Mouse (Mus musculus): Measurements from ENCODE around the gene Artn. TPM values are rescaled to one million over a fixed set of nuclear protein-coding genes. Genes with fewer than 3 reads are reported as not detected.

The Artn gene
- polyA plus RNA-seq, 1 experiment from 2014 or later = 11.2 TPM

DNA sequence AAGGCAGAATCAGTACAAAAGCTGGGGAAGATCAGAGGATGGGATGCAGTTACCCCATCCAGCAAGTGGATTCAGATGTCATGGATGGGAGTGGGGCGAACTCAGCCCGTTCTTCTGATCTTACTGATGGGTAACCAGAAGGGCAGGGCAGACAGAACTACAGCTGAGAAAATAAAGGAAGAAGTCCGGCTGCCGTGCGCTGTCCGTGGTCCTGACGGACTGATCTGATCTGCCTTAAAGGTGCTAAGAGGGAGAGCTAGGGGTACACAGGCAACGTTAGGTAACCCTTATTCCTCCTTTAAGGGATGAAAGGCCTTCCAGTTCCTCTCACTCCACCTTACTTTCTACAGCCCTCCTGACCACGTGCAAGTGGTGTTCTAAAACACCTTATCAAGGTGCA lies 36.2 kb downstream of the Artn start:
- no peak overlapping the region for H3K9ac ChIP-seq (ENCODE audit: low read length)
- ATAC-seq (ENCODE audit: insufficient number of reproducible peaks, low FRiP score, low TSS enrichment, low read depth) (no peak), DNase-seq (ENCODE audit: low spot score) (peak; percentile 83)
- H3K4me1 ChIP-seq (ENCODE audit: control insufficient read depth, insufficient read depth, low read length) = 0 out of 2 replicates have a peak, but pooled peaks cover 2% of the 10 kb centered on the region
- no peaks in the 10 kb centered on the region for H3K27me3 ChIP-seq (ENCODE audit: control insufficient read depth, insufficient read depth, low read length)
- 26% methylated on average over 9 of the region's 9 CpGs for WGBS
- no peak overlapping the region for H3K27ac ChIP-seq (replicated peaks; ENCODE audit: low read depth, low read length)
- no peak overlapping the region for H3K4me2 ChIP-seq (ENCODE audit: low read depth, severe bottlenecking)
- H3K9me3 ChIP-seq (ENCODE audit: control insufficient read depth, low read length) = no peaks in the 10 kb centered on the region
- peaks cover 12% of the 10 kb centered on the region for H3K36me3 ChIP-seq (ENCODE audit: control insufficient read depth, insufficient read depth, low read length)
- no peak overlapping the region for H3K4me3 ChIP-seq (ENCODE audit: low read depth, low read length)

DNA sequence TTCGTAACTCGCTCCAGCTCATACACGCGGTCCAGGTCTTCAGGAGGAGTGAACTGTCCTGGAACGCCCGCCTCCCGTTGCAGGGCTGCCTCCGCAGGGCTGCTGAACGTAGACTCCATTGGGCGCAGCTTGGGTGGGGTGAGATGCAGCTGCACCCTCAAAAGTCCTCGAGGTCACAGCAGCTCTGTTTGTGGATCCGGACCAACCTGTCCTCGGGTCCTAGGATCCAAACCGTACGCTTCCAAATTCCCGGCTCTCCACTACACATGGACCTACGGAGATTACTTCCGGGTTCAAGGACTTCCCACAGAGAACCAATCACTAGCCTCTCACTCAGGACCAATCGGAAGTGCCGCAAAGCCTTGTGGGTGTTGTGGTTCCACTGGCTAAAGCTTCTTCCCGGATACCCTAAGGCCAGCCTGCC lies 37.8 kb downstream of the Artn start, which contains the start of gene Dph2:
TSS of gene Dph2 (minus strand) at position 295 of the 424 bp plus-strand sequence.
- Histone ChIP-seq H3K9me3 (ENCODE audit: control insufficient read depth, low read length) (no peaks in the 10 kb centered on the region), H3K9ac (ENCODE audit: low read length) (0 out of 2 replicates have a peak within 1 kb of the TSS, but pooled peaks have one; percentile 23), H3K4me1 (ENCODE audit: control insufficient read depth, insufficient read depth, low read length) (peaks cover 5% of the 10 kb centered on the region; the same call in 1 of the 2 replicates), H3K4me3 (ENCODE audit: low read depth, low read length) (peak within 1 kb of the TSS; percentile 79), H3K36me3 (ENCODE audit: control insufficient read depth, insufficient read depth, low read length) (peaks cover 10% of the 10 kb centered on the region), H3K27me3 (ENCODE audit: control insufficient read depth, insufficient read depth, low read length) (no peaks in the 10 kb centered on the region), H3K4me2 (ENCODE audit: low read depth, severe bottlenecking) (peak within 1 kb of the TSS; percentile 89), H3K27ac (replicated peaks; ENCODE audit: low read depth, low read length) (no peak within 1 kb of the TSS)
- peak; percentile 84 for ATAC-seq (ENCODE audit: insufficient number of reproducible peaks, low FRiP score, low TSS enrichment, low read depth)
- peak; percentile 86 for DNase-seq (ENCODE audit: low spot score)
- WGBS = under 1% methylated on average over 21 of the region's 21 CpGs

DNA sequence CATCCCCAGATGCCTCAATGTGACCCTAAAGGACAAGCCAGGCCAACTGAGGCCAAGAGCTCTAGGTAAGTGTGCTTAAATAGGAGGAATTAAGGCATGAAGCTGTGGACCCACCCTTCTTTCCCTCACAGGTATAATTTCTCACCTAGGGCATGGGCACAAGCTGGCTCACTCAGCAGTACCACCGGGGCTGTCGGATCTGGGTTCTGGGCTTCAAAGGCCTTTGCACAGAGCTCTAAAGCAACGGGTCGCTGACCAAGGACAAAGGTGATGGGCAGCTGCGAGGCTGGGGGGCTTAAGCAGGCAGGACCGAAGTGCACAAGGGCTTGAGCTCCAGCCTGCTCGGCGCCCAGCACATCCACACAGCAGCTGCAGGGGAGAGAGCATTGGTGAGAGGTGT lies 38.8 kb downstream of the Artn start:
- no peaks in the 10 kb centered on the region for H3K9me3 ChIP-seq (ENCODE audit: control insufficient read depth, low read length)
- no peak overlapping the region; the same call in 1 of the 2 replicates for H3K4me3 ChIP-seq (ENCODE audit: low read depth, low read length)
- ATAC-seq (ENCODE audit: insufficient number of reproducible peaks, low FRiP score, low TSS enrichment, low read depth) = no peak
- no peak overlapping the region; the same call in 1 of the 2 replicates for H3K9ac ChIP-seq (ENCODE audit: low read length)
- H3K4me2 ChIP-seq (ENCODE audit: low read depth, severe bottlenecking) = no peak overlapping the region
- H3K4me1 ChIP-seq (ENCODE audit: control insufficient read depth, insufficient read depth, low read length) = peaks cover 10% of the 10 kb centered on the region; the same call in 1 of the 2 replicates
- 91% methylated on average over 8 of the region's 8 CpGs for WGBS
- H3K27me3 ChIP-seq (ENCODE audit: control insufficient read depth, insufficient read depth, low read length) = no peaks in the 10 kb centered on the region
- peaks cover 6% of the 10 kb centered on the region for H3K36me3 ChIP-seq (ENCODE audit: control insufficient read depth, insufficient read depth, low read length)
- no peak overlapping the region for H3K27ac ChIP-seq (replicated peaks; ENCODE audit: low read depth, low read length)
- DNase-seq (ENCODE audit: low spot score) = no peak

DNA sequence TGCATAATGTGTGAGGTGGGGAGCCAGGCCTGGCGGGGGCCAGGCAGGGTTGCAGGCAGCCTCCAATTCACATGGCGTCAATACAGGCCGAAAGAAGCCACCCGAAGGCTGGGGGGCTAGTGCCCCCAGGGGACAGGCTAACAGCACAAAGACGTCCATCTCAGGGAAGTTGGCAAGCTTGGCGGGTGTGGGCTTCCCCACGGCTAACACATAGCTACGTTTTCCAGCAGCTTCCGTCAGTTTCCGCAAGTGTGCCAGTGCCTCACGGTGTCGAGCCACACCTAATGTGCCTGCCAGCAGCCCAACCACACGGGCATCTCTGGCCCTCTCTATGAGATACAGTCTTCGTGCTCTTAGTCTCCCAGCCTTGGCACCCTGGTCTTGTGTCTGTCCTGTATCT lies 39.5 kb downstream of the Artn start:
- Histone ChIP-seq H3K4me2 (ENCODE audit: low read depth, severe bottlenecking) (no peak overlapping the region), H3K4me1 (ENCODE audit: control insufficient read depth, insufficient read depth, low read length) (peaks cover 10% of the 10 kb centered on the region; the same call in 1 of the 2 replicates), H3K27ac (replicated peaks; ENCODE audit: low read depth, low read length) (no peak overlapping the region), H3K4me3 (ENCODE audit: low read depth, low read length) (no peak overlapping the region), H3K9me3 (ENCODE audit: control insufficient read depth, low read length) (no peaks in the 10 kb centered on the region), H3K9ac (ENCODE audit: low read length) (no peak overlapping the region), H3K27me3 (ENCODE audit: control insufficient read depth, insufficient read depth, low read length) (no peaks in the 10 kb centered on the region), H3K36me3 (ENCODE audit: control insufficient read depth, insufficient read depth, low read length) (peaks cover 9% of the 10 kb centered on the region)
- DNase-seq (ENCODE audit: low spot score) (no peak), ATAC-seq (ENCODE audit: insufficient number of reproducible peaks, low FRiP score, low TSS enrichment, low read depth) (no peak)
- 95% methylated on average over 14 of the region's 14 CpGs for WGBS

DNA sequence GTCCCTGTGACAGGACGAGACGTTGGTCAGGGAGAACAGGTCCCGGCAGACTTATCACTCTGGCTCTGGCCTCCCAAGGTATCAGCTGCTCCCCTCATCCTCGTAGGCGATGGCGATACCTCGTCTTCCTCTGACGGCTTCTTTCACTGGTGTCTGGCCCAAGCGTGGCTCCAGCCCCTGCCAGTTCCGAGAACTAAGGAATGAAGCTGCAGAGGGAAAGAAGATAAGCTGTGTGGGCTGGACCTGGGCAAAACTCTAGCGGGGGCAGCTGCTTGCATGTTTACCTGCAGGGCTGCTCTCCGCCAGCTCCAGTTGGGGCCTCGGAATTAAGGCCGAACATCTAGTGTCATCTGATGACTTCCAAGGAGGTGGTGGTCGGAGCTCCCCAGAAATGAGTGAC lies 40.1 kb downstream of the Artn start:
- WGBS = 90% methylated on average over 15 of the region's 15 CpGs
- H3K27ac ChIP-seq (replicated peaks; ENCODE audit: low read depth, low read length) = no peak overlapping the region
- no peak for DNase-seq (ENCODE audit: low spot score)
- H3K4me2 ChIP-seq (ENCODE audit: low read depth, severe bottlenecking) = no peak overlapping the region
- no peak overlapping the region for H3K4me3 ChIP-seq (ENCODE audit: low read depth, low read length)
- H3K9ac ChIP-seq (ENCODE audit: low read length) = no peak overlapping the region
- no peaks in the 10 kb centered on the region for H3K27me3 ChIP-seq (ENCODE audit: control insufficient read depth, insufficient read depth, low read length)
- peaks cover 15% of the 10 kb centered on the region for H3K36me3 ChIP-seq (ENCODE audit: control insufficient read depth, insufficient read depth, low read length)
- H3K9me3 ChIP-seq (ENCODE audit: control insufficient read depth, low read length) = no peaks in the 10 kb centered on the region
- H3K4me1 ChIP-seq (ENCODE audit: control insufficient read depth, insufficient read depth, low read length) = peaks cover 10% of the 10 kb centered on the region; the same call in 1 of the 2 replicates
- no peak for ATAC-seq (ENCODE audit: insufficient number of reproducible peaks, low FRiP score, low TSS enrichment, low read depth)

DNA sequence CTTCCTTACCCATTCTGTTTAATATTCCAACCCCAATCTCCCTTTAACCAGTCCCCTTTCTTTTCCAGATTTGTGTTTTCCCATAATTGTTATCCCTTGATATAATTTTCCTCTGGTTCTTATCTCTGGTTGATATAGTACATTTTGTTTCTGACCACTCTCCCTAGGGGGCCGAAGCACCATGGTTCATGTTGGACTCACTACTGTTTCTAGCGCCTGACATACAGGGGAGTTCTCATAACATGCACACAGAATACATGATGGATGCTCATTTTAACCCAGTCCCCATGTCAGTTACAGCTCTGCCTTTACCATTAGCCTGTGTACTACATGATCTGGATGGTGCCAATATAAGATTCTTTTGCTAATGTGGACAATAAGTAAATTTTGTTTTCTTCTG lies 41.6 kb downstream of the Artn start:
- no peaks in the 10 kb centered on the region for H3K27me3 ChIP-seq (ENCODE audit: control insufficient read depth, insufficient read depth, low read length)
- no peaks in the 10 kb centered on the region for H3K9me3 ChIP-seq (ENCODE audit: control insufficient read depth, low read length)
- no peak for DNase-seq (ENCODE audit: low spot score)
- no peak overlapping the region for H3K27ac ChIP-seq (replicated peaks; ENCODE audit: low read depth, low read length)
- 72% methylated on average over 2 of the region's 2 CpGs for WGBS
- H3K9ac ChIP-seq (ENCODE audit: low read length) = no peak overlapping the region
- no peak for ATAC-seq (ENCODE audit: insufficient number of reproducible peaks, low FRiP score, low TSS enrichment, low read depth)
- H3K4me2 ChIP-seq (ENCODE audit: low read depth, severe bottlenecking) = peak overlapping the region; percentile 95; the same call in 1 of the 2 replicates
- peaks cover 12% of the 10 kb centered on the region; the same call in 1 of the 2 replicates for H3K4me1 ChIP-seq (ENCODE audit: control insufficient read depth, insufficient read depth, low read length)
- no peak overlapping the region; the same call in 1 of the 2 replicates for H3K4me3 ChIP-seq (ENCODE audit: low read depth, low read length)
- peaks cover 15% of the 10 kb centered on the region for H3K36me3 ChIP-seq (ENCODE audit: control insufficient read depth, insufficient read depth, low read length)

DNA sequence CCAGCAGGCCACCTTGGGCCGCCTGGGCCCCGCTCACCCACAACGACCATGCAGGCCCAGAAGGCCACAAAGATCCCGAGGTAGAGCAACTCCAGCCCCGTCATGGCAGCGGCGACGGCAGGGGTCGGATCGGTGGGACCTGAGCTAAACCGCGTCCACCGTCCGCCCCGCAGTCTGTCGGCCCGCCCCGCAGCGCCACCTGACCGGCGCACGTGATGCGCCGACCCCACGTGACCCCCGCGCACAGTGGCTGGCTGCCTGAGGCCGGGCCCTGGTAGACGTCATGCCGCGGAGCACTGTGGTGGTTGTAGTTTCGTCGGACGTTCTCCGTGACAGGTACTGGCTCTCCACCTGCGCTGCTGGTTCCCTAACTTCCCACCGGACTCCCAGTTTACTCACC lies 42.4 kb downstream of the Artn start, which contains the start of gene Atp6v0b:
TSS of gene Atp6v0b (minus strand) at position 201 of the 400 bp plus-strand sequence.
- H3K36me3 ChIP-seq (ENCODE audit: control insufficient read depth, insufficient read depth, low read length) = peaks cover 15% of the 10 kb centered on the region
- peak within 1 kb of the TSS; percentile 95 for H3K4me2 ChIP-seq (ENCODE audit: low read depth, severe bottlenecking)
- H3K4me3 ChIP-seq (ENCODE audit: low read depth, low read length) = peak within 1 kb of the TSS; percentile 89
- no peaks in the 10 kb centered on the region for H3K9me3 ChIP-seq (ENCODE audit: control insufficient read depth, low read length)
- peaks cover 14% of the 10 kb centered on the region; the same call in 1 of the 2 replicates for H3K4me1 ChIP-seq (ENCODE audit: control insufficient read depth, insufficient read depth, low read length)
- H3K27ac ChIP-seq (replicated peaks; ENCODE audit: low read depth, low read length) = no peak within 1 kb of the TSS; the same call in 1 of the 2 replicates
- no peaks in the 10 kb centered on the region for H3K27me3 ChIP-seq (ENCODE audit: control insufficient read depth, insufficient read depth, low read length)
- ATAC-seq (ENCODE audit: insufficient number of reproducible peaks, low FRiP score, low TSS enrichment, low read depth) (peak; percentile 82), DNase-seq (ENCODE audit: low spot score) (peak; percentile 95)
- H3K9ac ChIP-seq (ENCODE audit: low read length) = peak within 1 kb of the TSS; percentile 65
- WGBS = under 1% methylated on average over 36 of the region's 37 CpGs

DNA sequence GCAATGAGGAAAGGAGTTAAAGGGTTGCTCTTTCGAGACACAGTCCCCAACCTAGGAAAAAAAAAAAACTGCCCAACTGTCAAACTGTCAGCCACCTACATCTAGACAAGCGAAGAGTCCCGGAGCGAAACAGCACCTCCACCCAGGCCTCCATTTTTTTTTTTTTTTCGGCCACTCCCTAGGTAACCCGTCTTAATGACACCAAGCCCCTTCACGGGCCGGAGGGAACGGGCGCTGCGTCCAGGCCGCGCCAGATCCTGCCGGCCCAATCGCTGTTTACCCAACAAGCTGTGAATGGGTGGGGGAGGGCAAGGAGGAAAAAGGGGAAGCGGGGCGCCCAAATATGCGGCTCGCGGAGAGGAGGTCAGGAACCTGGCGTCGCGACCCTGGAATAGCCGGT lies 42.9 kb downstream of the Artn start:
- Histone ChIP-seq H3K9me3 (ENCODE audit: control insufficient read depth, low read length) (no peaks in the 10 kb centered on the region), H3K36me3 (ENCODE audit: control insufficient read depth, insufficient read depth, low read length) (peaks cover 15% of the 10 kb centered on the region), H3K4me3 (ENCODE audit: low read depth, low read length) (peak overlapping the region; percentile 89), H3K9ac (ENCODE audit: low read length) (peak overlapping the region; percentile 65), H3K27ac (replicated peaks; ENCODE audit: low read depth, low read length) (no peak overlapping the region; the same call in 1 of the 2 replicates), H3K4me2 (ENCODE audit: low read depth, severe bottlenecking) (peak overlapping the region; percentile 95), H3K4me1 (ENCODE audit: control insufficient read depth, insufficient read depth, low read length) (peaks cover 16% of the 10 kb centered on the region; the same call in 1 of the 2 replicates), H3K27me3 (ENCODE audit: control insufficient read depth, insufficient read depth, low read length) (no peaks in the 10 kb centered on the region)
- DNase-seq (ENCODE audit: low spot score) (no peak), ATAC-seq (ENCODE audit: insufficient number of reproducible peaks, low FRiP score, low TSS enrichment, low read depth) (0 out of 2 replicates have a peak, but pooled peaks have one; percentile 1)
- WGBS = 1% methylated on average over 22 of the region's 24 CpGs
